Mouse (Mus musculus): ENCODE data around the gene Pfpl.

GRCm38 (mm10) chr19:12473201-12473641 lies 45.5 kb downstream of the Pfpl start:
- no peak for TF ChIP-seq CTCF (IDR thresholded peaks at IDR 0.05; ENCODE audit: borderline replicate concordance, insufficient read depth, low read depth, low read length)
- no peak for TF ChIP-seq POLR2A (IDR thresholded peaks at IDR 0.05; ENCODE audit: borderline replicate concordance, insufficient read depth, low read length)

Data from cerebellum, adult 2 months (tissue).